Mouse (Mus musculus) activated CD4-positive, CD25-positive, alpha-beta regulatory T cell, adult 4 months (primary cell): ENCODE measurements around the gene Zfp408. TPM values are rescaled to one million over a fixed set of nuclear protein-coding genes. Genes with fewer than 3 reads are reported as not detected.

Experiments
- polyA plus RNA-seq, 2 experiments: library from polyadenylated mRNA; unstranded; fragments of 100-300 nt; shearing (Covaris generic); gene quantifications; one replicate each; pipeline ENCODE4 v1.2.1; 2017

The Zfp408 gene
- polyA plus RNA-seq, 2 experiments from 2014 or later: 6.4 to 11.5 TPM

Other genes starting within 250 kb of the Zfp408 start
- 10 to 100 TPM; 23.8 to 28.2 TPM for gene 1110051M20Rik, start 205.1 kb downstream of the Zfp408 start, polyA plus RNA-seq
- gene Lrp4, start 192.3 kb downstream of the Zfp408 start, polyA plus RNA-seq: under 1 TPM in 1 of 2 experiments, not detected in 1; 0.11 TPM
- 10 to 100 TPM; 52.3 to 52.7 TPM for gene Ckap5, start 123.0 kb downstream of the Zfp408 start, polyA plus RNA-seq
- under 1 TPM in 1 of 2 experiments, not detected in 1; 0.24 TPM for gene F2, start 13.4 kb downstream of the Zfp408 start, polyA plus RNA-seq
- gene Arhgap1, start 69 bp upstream of the Zfp408 start, polyA plus RNA-seq: 100 to 1,000 TPM; 128 to 138 TPM
- gene Atg13, start 60.8 kb upstream of the Zfp408 start, polyA plus RNA-seq: 10 to 100 TPM; 24.4 to 31.2 TPM
- 10 to 100 TPM; 13.3 to 13.6 TPM for gene Harbi1, start 61.1 kb upstream of the Zfp408 start, polyA plus RNA-seq
- gene Ambra1, start 80.3 kb upstream of the Zfp408 start, polyA plus RNA-seq: 10 to 100 TPM; 22.4 to 29.1 TPM